Mouse (Mus musculus) left cerebral cortex, adult 6 months (tissue): ENCODE measurements around the gene Sox21. TPM values are rescaled to one million over a fixed set of nuclear protein-coding genes. Genes with fewer than 3 reads are reported as not detected.

ENCODE experiments used
- long read RNA-seq, 2 experiments: library from polyadenylated mRNA; unstranded; transcript quantifications; one replicate each; pipeline ENCODE4 v2.0.0; 2019 to 2020
- polyA plus RNA-seq: library from polyadenylated mRNA; unstranded; fragments of <200 nt; fragmentation: Nextera tagmentation; gene quantifications from 2 replicates; pipeline ENCODE4 v1.2.3, GENCODE M21; 2021

The Sox21 gene
- 1.3 and 7.1 TPM in 2 replicates for polyA plus RNA-seq
- long read RNA-seq, experiment 1, partial matches to known transcripts, result 0 of 4 reads
- long read RNA-seq, experiment 1, other reads (novel, unspliced or antisense), result 0 of 4 reads
- long read RNA-seq, experiment 2, result 0 reads

GRCm38 (mm10) chr14:118236886-118237289, at the start of gene Sox21:
Sox21 (minus strand) TSS chr14:118237030.

GRCm38 (mm10) chr14:118266660-118267059, 29.8 kb upstream of the Sox21 start, which contains the start of gene Gm9376:
Gm9376 (plus strand) TSS chr14:118266960.

Other genes starting within 250 kb of the Sox21 start
- 0.79 and 2.2 TPM in 2 replicates for gene Dct, start 184.8 kb downstream of the Sox21 start, polyA plus RNA-seq
- gene Tgds, start 104.3 kb downstream of the Sox21 start, polyA plus RNA-seq, result 4.5 and 6.2 TPM in 2 replicates
- gene Gpr180, start 99.9 kb downstream of the Sox21 start, polyA plus RNA-seq, result 28.1 and 31.5 TPM in 2 replicates
- not detected in 2 replicates for gene Gm9376, start 29.9 kb upstream of the Sox21 start, polyA plus RNA-seq